Mouse (Mus musculus): Measurements from ENCODE around the gene Baiap2l1. TPM values are rescaled to one million over a fixed set of nuclear protein-coding genes. Genes with fewer than 3 reads are reported as not detected.

The Baiap2l1 gene
- total RNA-seq, 2 experiments from 2014 or later: not detected

- ATAC-seq (replicated peaks; ENCODE audit: low FRiP score, poor library complexity, severe bottlenecking): no peak
These were observed 112.3 kb downstream of the Baiap2l1 start for GRCm38 (mm10) chr5:144245592-144245991.

- ATAC-seq (replicated peaks; ENCODE audit: low FRiP score, poor library complexity, severe bottlenecking): no peak
These were observed 113.9 kb downstream of the Baiap2l1 start, which contains the start of gene Bri3 for GRCm38 (mm10) chr5:144243901-144244487. Gene Bri3, plus strand, starts transcription at chr5:144244437.

GRCm38 (mm10) chr5:144238969-144239368 lies 118.9 kb downstream of the Baiap2l1 start:
- no peak for ATAC-seq (replicated peaks; ENCODE audit: low FRiP score, poor library complexity, severe bottlenecking)

GRCm38 (mm10) chr5:144234714-144235113 lies 123.2 kb downstream of the Baiap2l1 start:
- no peak for ATAC-seq (replicated peaks; ENCODE audit: low FRiP score, poor library complexity, severe bottlenecking)

GRCm38 (mm10) chr5:144234222-144234621 lies 123.7 kb downstream of the Baiap2l1 start:
- ATAC-seq (replicated peaks; ENCODE audit: low FRiP score, poor library complexity, severe bottlenecking): no peak

GRCm38 (mm10) chr5:144232531-144232930 lies 125.4 kb downstream of the Baiap2l1 start:
- no peak for ATAC-seq (replicated peaks; ENCODE audit: low FRiP score, poor library complexity, severe bottlenecking)

GRCm38 (mm10) chr5:144231410-144231809 lies 126.5 kb downstream of the Baiap2l1 start:
- no peak for ATAC-seq (replicated peaks; ENCODE audit: low FRiP score, poor library complexity, severe bottlenecking)

- ATAC-seq (replicated peaks; ENCODE audit: low FRiP score, poor library complexity, severe bottlenecking): no peak
These were observed 127.7 kb downstream of the Baiap2l1 start for GRCm38 (mm10) chr5:144230216-144230615.

- ATAC-seq (replicated peaks; ENCODE audit: low FRiP score, poor library complexity, severe bottlenecking): no peak
These were observed 131.7 kb downstream of the Baiap2l1 start for GRCm38 (mm10) chr5:144226220-144226619.

GRCm38 (mm10) chr5:144223899-144224816 lies 133.8 kb downstream of the Baiap2l1 start:
- no peak for ATAC-seq (replicated peaks; ENCODE audit: low FRiP score, poor library complexity, severe bottlenecking)

- ATAC-seq (replicated peaks; ENCODE audit: low FRiP score, poor library complexity, severe bottlenecking): peak; percentile 96
These were observed 134.4 kb downstream of the Baiap2l1 start, which contains the start of gene Tecpr1 for GRCm38 (mm10) chr5:144223503-144223862. Gene Tecpr1, minus strand, starts transcription at chr5:144223615.

GRCm38 (mm10) chr5:144222811-144223502 lies 135.0 kb downstream of the Baiap2l1 start:
- no peak for ATAC-seq (replicated peaks; ENCODE audit: low FRiP score, poor library complexity, severe bottlenecking)

GRCm38 (mm10) chr5:144221305-144221704 lies 136.6 kb downstream of the Baiap2l1 start:
- no peak for ATAC-seq (replicated peaks; ENCODE audit: low FRiP score, poor library complexity, severe bottlenecking)

- ATAC-seq (replicated peaks; ENCODE audit: low FRiP score, poor library complexity, severe bottlenecking): no peak
These were observed 138.0 kb downstream of the Baiap2l1 start for GRCm38 (mm10) chr5:144219936-144220335.

- no peak for ATAC-seq (replicated peaks; ENCODE audit: low FRiP score, poor library complexity, severe bottlenecking)
These were observed 138.6 kb downstream of the Baiap2l1 start for GRCm38 (mm10) chr5:144219306-144219705.

GRCm38 (mm10) chr5:144218061-144218460 lies 139.9 kb downstream of the Baiap2l1 start:
- ATAC-seq (replicated peaks; ENCODE audit: low FRiP score, poor library complexity, severe bottlenecking): no peak

GRCm38 (mm10) chr5:144215992-144216391 lies 141.9 kb downstream of the Baiap2l1 start:
- no peak for ATAC-seq (replicated peaks; ENCODE audit: low FRiP score, poor library complexity, severe bottlenecking)

Measured in erythroid progenitor cell, adult 5-6 weeks (primary cell).